Mouse (Mus musculus): ENCODE measurements around the gene Sarnp.

DNA sequence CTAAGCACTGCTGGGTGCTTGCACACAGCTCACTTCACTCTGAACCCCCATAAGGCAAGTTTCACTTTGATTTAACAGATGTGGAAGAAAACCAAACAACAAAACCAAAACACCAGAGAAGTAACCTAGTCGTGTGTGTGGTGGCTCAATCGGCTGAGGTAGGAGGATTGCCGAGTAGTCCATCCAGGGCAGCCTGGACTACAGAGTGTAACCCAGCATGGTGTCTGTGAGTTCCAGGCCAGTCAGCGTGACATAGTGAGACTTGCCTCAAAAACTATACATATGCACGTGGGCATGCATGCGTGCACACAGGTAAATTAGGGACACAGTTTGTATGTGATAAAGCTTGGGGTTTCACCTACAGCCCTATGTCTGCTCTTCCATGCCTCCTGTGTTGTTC lies 100.3 kb downstream of the Sarnp start:
- TF ChIP-seq CTCF (IDR thresholded peaks at IDR 0.05; ENCODE audit: control insufficient read depth, insufficient read depth, insufficient read length) (no peak), MAX (IDR thresholded peaks at IDR 0.05) (no peak), USF1 (IDR thresholded peaks at IDR 0.05; ENCODE audit: low read depth) (no peak), CEBPB (IDR thresholded peaks at IDR 0.05; ENCODE audit: low read depth) (no peak), MYOG (IDR thresholded peaks at IDR 0.05; ENCODE audit: control insufficient read depth, extremely low read depth, insufficient read length) (no peak), MYOD1 (IDR thresholded peaks at IDR 0.05; ENCODE audit: control insufficient read depth, insufficient read length, low read depth) (no peak)
